Mouse (Mus musculus): ENCODE results near the gene Impad1. TPM values are rescaled to one million over a fixed set of nuclear protein-coding genes. Genes with fewer than 3 reads are reported as not detected.

Impad1 gene
- total RNA-seq, 2 experiments from 2014 or later: 36.1 to 37.8 TPM

DNA sequence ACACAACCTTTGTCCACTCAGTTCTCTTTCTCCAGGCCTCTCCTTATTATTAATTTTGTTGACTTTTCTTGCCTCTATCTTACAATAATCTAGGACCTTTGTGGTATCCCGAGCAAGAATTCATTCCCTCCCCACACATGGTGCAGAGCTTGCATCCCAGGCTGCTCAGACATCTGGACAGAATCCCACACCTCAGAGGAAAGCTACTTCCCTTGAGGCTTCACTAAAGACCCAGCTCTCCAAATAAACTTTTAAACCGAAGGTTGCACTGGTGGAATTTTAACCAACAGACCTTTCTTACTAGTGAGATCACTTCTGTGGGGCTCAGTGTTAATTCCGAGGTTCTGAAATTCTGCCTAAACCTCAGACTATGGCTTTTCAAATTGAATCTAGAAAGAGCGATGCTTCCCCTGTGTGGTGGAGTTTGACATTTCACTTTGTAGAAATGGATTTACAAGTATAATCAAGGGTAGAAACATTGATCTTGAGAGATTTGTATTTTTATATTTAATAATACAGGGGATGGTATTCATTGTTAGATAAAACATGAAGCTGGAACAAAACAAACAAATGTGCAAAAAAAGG, 75.3 kb downstream of the Impad1 start:
- peak; percentile 8 to 30 for DNase-seq
- intact Hi-C loops (cut with DNase I): loop anchor here (5.0 kb wide), 2 partner anchors 576 to 741 kb away; no protein-coding TSS in a partner anchor

All from heart, postnatal 10 days (tissue).